Mouse (Mus musculus) thymus, adult 2 months (tissue): ENCODE results near the gene Prps1.

Experiments
- CTCF ChIP-seq: fragments of 200-500 bp; IDR thresholded peaks from 2 replicates; pipeline ENCODE4 v1.5.1; 2012; ENCODE audit warnings: mild to moderate bottlenecking, control low read depth, low read length, moderate library complexity, borderline replicate concordance; ENCODE audit not compliant: control insufficient read depth, poor library complexity, insufficient read depth; ENCODE audit errors: extremely low read depth
- POLR2A ChIP-seq: fragments of 200-500 bp; IDR thresholded peaks from 2 replicates; pipeline ENCODE4 v1.6.1; 2012; ENCODE audit warnings: mild to moderate bottlenecking, low read length, control low read depth, moderate library complexity; ENCODE audit not compliant: control insufficient read depth, poor library complexity, insufficient read depth; ENCODE audit errors: extremely low read depth

GRCm38 (mm10) chrX:140511687-140512651 is 55.6 kb downstream of the Prps1 start:
- no peak for TF ChIP-seq POLR2A
- no peak for TF ChIP-seq CTCF
